Mouse (Mus musculus) brain, embryonic 14.5 days (tissue): Measurements from ENCODE around the gene Cd28.

Experiments
- CTCF ChIP-seq: fragments of 200-500 bp; IDR thresholded peaks from 2 replicates; pipeline ENCODE4 v1.5.1; 2012; ENCODE audit warnings: inconsistent platforms, mild to moderate bottlenecking, moderate library complexity, borderline replicate concordance; ENCODE audit not compliant: insufficient read depth, insufficient read length; ENCODE audit errors: extremely low read depth
- POLR2A ChIP-seq: fragments of 200-500 bp; IDR thresholded peaks from 2 replicates; pipeline ENCODE4 v1.6.1; 2012; ENCODE audit warnings: mild to moderate bottlenecking, inconsistent platforms, borderline replicate concordance; ENCODE audit not compliant: poor library complexity, insufficient read depth, insufficient read length, severe bottlenecking; ENCODE audit errors: extremely low read depth

GRCm38 (mm10) chr1:60771771-60772170 is 55.2 kb downstream of the Cd28 start:
- TF ChIP-seq POLR2A (no peak), CTCF (no peak)
